Mouse (Mus musculus) thymus, adult 2 months (tissue): ENCODE results near the gene Kpna7.

Experiments used
- CTCF ChIP-seq: fragments of 200-500 bp; IDR thresholded peaks from 2 replicates; pipeline ENCODE4 v1.5.1; 2012; ENCODE audit warnings: mild to moderate bottlenecking, control low read depth, low read length, moderate library complexity, borderline replicate concordance; ENCODE audit not compliant: control insufficient read depth, poor library complexity, insufficient read depth; ENCODE audit errors: extremely low read depth
- POLR2A ChIP-seq: fragments of 200-500 bp; IDR thresholded peaks from 2 replicates; pipeline ENCODE4 v1.6.1; 2012; ENCODE audit warnings: mild to moderate bottlenecking, low read length, control low read depth, moderate library complexity; ENCODE audit not compliant: control insufficient read depth, poor library complexity, insufficient read depth; ENCODE audit errors: extremely low read depth

- TF ChIP-seq CTCF (no peak), POLR2A (no peak)
Measured at GRCm38 (mm10) chr5:144940904-144941303, 142.9 kb downstream of the Kpna7 start.
